Mouse (Mus musculus): Measurements from ENCODE around the gene Runx3. TPM values are rescaled to one million over a fixed set of nuclear protein-coding genes. Genes with fewer than 3 reads are reported as not detected.
"Not testable (repeated sequence)": the region's sequence is repeated elsewhere in the genome, so short reads cannot be mapped to it uniquely, and the experiment has no call there.

Gene Runx3
- polyA plus RNA-seq, 1 experiment from 2014 or later = 1.5 TPM

- Histone ChIP-seq H3K9me3 (no peaks in the 10 kb centered on the region), H3K27me3 (peaks cover 28% of the 10 kb centered on the region)
- WGBS = 88% methylated on average over 4 of the region's 4 CpGs
Measured at GRCm38 (mm10) chr4:135181819-135182218, 61.4 kb downstream of the Runx3 start.

GRCm38 (mm10) chr4:135184277-135184676 is 63.8 kb downstream of the Runx3 start:
- not testable (repeated sequence) for H3K4me2 ChIP-seq; H3K27me3 ChIP-seq; H3K4me3 ChIP-seq (replicated peaks); H3K9me3 ChIP-seq; ATAC-seq (ENCODE audit: insufficient number of reproducible peaks, insufficient read depth, low FRiP score, low TSS enrichment, low read depth); H3K27ac ChIP-seq; H3K36me3 ChIP-seq; H3K9ac ChIP-seq (replicated peaks)
- H3K4me1 ChIP-seq (replicated peaks) = peaks cover 14% of the 10 kb centered on the region
- 98% methylated on average over 7 of the region's 13 CpGs for WGBS

More at GRCm38 (mm10) chr4:135181819-135182218, 61.4 kb downstream of the Runx3 start:
- no peak overlapping the region for H3K9ac ChIP-seq (replicated peaks)
- H3K4me1 ChIP-seq (replicated peaks) = peaks cover 21% of the 10 kb centered on the region
- no peak overlapping the region for H3K27ac ChIP-seq
- ATAC-seq (ENCODE audit: insufficient number of reproducible peaks, insufficient read depth, low FRiP score, low TSS enrichment, low read depth) = no peak
- no peak overlapping the region for H3K4me3 ChIP-seq (replicated peaks)
- no peak overlapping the region for H3K4me2 ChIP-seq
- no peaks in the 10 kb centered on the region for H3K36me3 ChIP-seq

GRCm38 (mm10) chr4:135189452-135190008 is 69.1 kb downstream of the Runx3 start:
- Histone ChIP-seq H3K4me3 (replicated peaks) (no peak overlapping the region), H3K27me3 (peaks cover 9% of the 10 kb centered on the region; the same call in 1 of the 2 replicates), H3K9me3 (no peaks in the 10 kb centered on the region), H3K9ac (replicated peaks) (no peak overlapping the region), H3K27ac (no peak overlapping the region), H3K4me2 (no peak overlapping the region), H3K4me1 (replicated peaks) (0 out of 2 replicates have a peak, but pooled peaks cover 4% of the 10 kb centered on the region), H3K36me3 (no peaks in the 10 kb centered on the region)
- WGBS = 87% methylated on average over 12 of the region's 12 CpGs
- no peak for ATAC-seq (ENCODE audit: insufficient number of reproducible peaks, insufficient read depth, low FRiP score, low TSS enrichment, low read depth)

GRCm38 (mm10) chr4:135190364-135190763 is 69.9 kb downstream of the Runx3 start:
- Histone ChIP-seq H3K4me2 (no peak overlapping the region), H3K9me3 (peaks cover 6% of the 10 kb centered on the region; the same call in 1 of the 2 replicates), H3K27me3 (peaks cover 9% of the 10 kb centered on the region; the same call in 1 of the 2 replicates), H3K4me1 (replicated peaks) (0 out of 2 replicates have a peak, but pooled peaks cover 4% of the 10 kb centered on the region), H3K4me3 (replicated peaks) (no peak overlapping the region), H3K9ac (replicated peaks) (no peak overlapping the region), H3K27ac (no peak overlapping the region), H3K36me3 (no peaks in the 10 kb centered on the region)
- ATAC-seq (ENCODE audit: insufficient number of reproducible peaks, insufficient read depth, low FRiP score, low TSS enrichment, low read depth) = no peak
- WGBS = 94% methylated on average over 1 of the region's 1 CpGs

- peaks cover 6% of the 10 kb centered on the region; the same call in 1 of the 2 replicates for H3K9me3 ChIP-seq
- H3K36me3 ChIP-seq = no peaks in the 10 kb centered on the region
- WGBS = 71% methylated on average over 1 of the region's 1 CpGs
- peaks cover 9% of the 10 kb centered on the region; the same call in 1 of the 2 replicates for H3K27me3 ChIP-seq
- 0 out of 2 replicates have a peak, but pooled peaks cover 4% of the 10 kb centered on the region for H3K4me1 ChIP-seq (replicated peaks)
- no peak for ATAC-seq (ENCODE audit: insufficient number of reproducible peaks, insufficient read depth, low FRiP score, low TSS enrichment, low read depth)
- H3K9ac ChIP-seq (replicated peaks) = no peak overlapping the region
- H3K4me3 ChIP-seq (replicated peaks) = no peak overlapping the region
- no peak overlapping the region for H3K27ac ChIP-seq
- no peak overlapping the region for H3K4me2 ChIP-seq
Measured at GRCm38 (mm10) chr4:135191185-135191584, 70.7 kb downstream of the Runx3 start.

GRCm38 (mm10) chr4:135191604-135192003 is 71.2 kb downstream of the Runx3 start:
- no peak overlapping the region for H3K4me2 ChIP-seq
- 76% methylated on average over 11 of the region's 11 CpGs for WGBS
- H3K27me3 ChIP-seq = peaks cover 9% of the 10 kb centered on the region; the same call in 1 of the 2 replicates
- H3K9ac ChIP-seq (replicated peaks) = no peak overlapping the region
- no peak for ATAC-seq (ENCODE audit: insufficient number of reproducible peaks, insufficient read depth, low FRiP score, low TSS enrichment, low read depth)
- no peaks in the 10 kb centered on the region for H3K36me3 ChIP-seq
- no peak overlapping the region for H3K4me3 ChIP-seq (replicated peaks)
- no peak overlapping the region for H3K27ac ChIP-seq
- peaks cover 6% of the 10 kb centered on the region; the same call in 1 of the 2 replicates for H3K9me3 ChIP-seq
- 0 out of 2 replicates have a peak, but pooled peaks cover 4% of the 10 kb centered on the region for H3K4me1 ChIP-seq (replicated peaks)

- Histone ChIP-seq H3K9ac (replicated peaks) (no peak overlapping the region), H3K4me1 (replicated peaks) (peaks cover 6% of the 10 kb centered on the region; the same call in 1 of the 2 replicates), H3K4me2 (no peak overlapping the region), H3K27me3 (peaks cover 16% of the 10 kb centered on the region; the same call in 1 of the 2 replicates), H3K27ac (no peak overlapping the region), H3K9me3 (peaks cover 6% of the 10 kb centered on the region; the same call in 1 of the 2 replicates), H3K36me3 (no peaks in the 10 kb centered on the region), H3K4me3 (replicated peaks) (no peak overlapping the region)
- no peak for ATAC-seq (ENCODE audit: insufficient number of reproducible peaks, insufficient read depth, low FRiP score, low TSS enrichment, low read depth)
- 56% methylated on average over 5 of the region's 5 CpGs for WGBS
Measured at GRCm38 (mm10) chr4:135192841-135193240, 72.4 kb downstream of the Runx3 start.

- no peak for ATAC-seq (ENCODE audit: insufficient number of reproducible peaks, insufficient read depth, low FRiP score, low TSS enrichment, low read depth)
- Histone ChIP-seq H3K4me1 (replicated peaks) (peaks cover 9% of the 10 kb centered on the region; the same call in 1 of the 2 replicates), H3K36me3 (no peaks in the 10 kb centered on the region), H3K4me2 (no peak overlapping the region), H3K9ac (replicated peaks) (no peak overlapping the region), H3K27me3 (peaks cover 22% of the 10 kb centered on the region), H3K9me3 (peaks cover 6% of the 10 kb centered on the region; the same call in 1 of the 2 replicates), H3K27ac (no peak overlapping the region), H3K4me3 (replicated peaks) (no peak overlapping the region)
- 78% methylated on average over 8 of the region's 8 CpGs for WGBS
Measured at GRCm38 (mm10) chr4:135197857-135198256, 77.4 kb downstream of the Runx3 start.

GRCm38 (mm10) chr4:135201771-135202170 is 81.3 kb downstream of the Runx3 start:
- Histone ChIP-seq H3K27ac (no peak overlapping the region), H3K4me3 (replicated peaks) (no peak overlapping the region), H3K4me2 (no peak overlapping the region), H3K36me3 (no peaks in the 10 kb centered on the region), H3K9ac (replicated peaks) (no peak overlapping the region), H3K4me1 (replicated peaks) (peaks cover 24% of the 10 kb centered on the region), H3K27me3 (peaks cover 47% of the 10 kb centered on the region), H3K9me3 (no peaks in the 10 kb centered on the region)
- WGBS = 79% methylated on average over 16 of the region's 16 CpGs
- no peak for ATAC-seq (ENCODE audit: insufficient number of reproducible peaks, insufficient read depth, low FRiP score, low TSS enrichment, low read depth)

- 9% methylated on average over 14 of the region's 14 CpGs for WGBS
- Histone ChIP-seq H3K4me1 (replicated peaks) (peaks cover 17% of the 10 kb centered on the region), H3K9ac (replicated peaks) (0 out of 2 replicates have a peak overlapping the region, but pooled peaks have one; percentile 40)
Measured at GRCm38 (mm10) chr4:135203279-135203678, 82.8 kb downstream of the Runx3 start.

GRCm38 (mm10) chr4:135203806-135204560 is 83.5 kb downstream of the Runx3 start:
- Histone ChIP-seq H3K27me3 (peaks cover 52% of the 10 kb centered on the region), H3K9me3 (no peaks in the 10 kb centered on the region), H3K36me3 (no peaks in the 10 kb centered on the region), H3K4me1 (replicated peaks) (peaks cover 16% of the 10 kb centered on the region), H3K27ac (no peak overlapping the region), H3K4me3 (replicated peaks) (peak overlapping the region; percentile 26), H3K4me2 (peak overlapping the region; percentile 57), H3K9ac (replicated peaks) (no peak overlapping the region)
- WGBS = 13% methylated on average over 17 of the region's 17 CpGs
- no peak for ATAC-seq (ENCODE audit: insufficient number of reproducible peaks, insufficient read depth, low FRiP score, low TSS enrichment, low read depth)

More at GRCm38 (mm10) chr4:135203279-135203678, 82.8 kb downstream of the Runx3 start:
- Histone ChIP-seq H3K27me3 (peaks cover 52% of the 10 kb centered on the region), H3K9me3 (no peaks in the 10 kb centered on the region), H3K4me3 (replicated peaks) (peak overlapping the region; percentile 26), H3K36me3 (no peaks in the 10 kb centered on the region), H3K4me2 (peak overlapping the region; percentile 57), H3K27ac (no peak overlapping the region)
- ATAC-seq (ENCODE audit: insufficient number of reproducible peaks, insufficient read depth, low FRiP score, low TSS enrichment, low read depth) = no peak

Measured in limb, embryonic 12.5 days (tissue).